Mouse (Mus musculus): ENCODE measurements around the gene Sla2. TPM values are rescaled to one million over a fixed set of nuclear protein-coding genes. Genes with fewer than 3 reads are reported as not detected.

Sla2 gene
- polyA plus RNA-seq, 1 experiment from 2014 or later, result 1.9 TPM

- 96% methylated on average over 4 of the region's 4 CpGs for WGBS
- H3K4me3 ChIP-seq, result no peak overlapping the region
- H3K27me3 ChIP-seq (ENCODE audit: insufficient read depth, poor library complexity, severe bottlenecking), result no peaks in the 10 kb centered on the region
- no peak for DNase-seq (ENCODE audit: low spot score)
- H3K4me1 ChIP-seq, result peaks cover 20% of the 10 kb centered on the region
- H3K9me3 ChIP-seq, result no peaks in the 10 kb centered on the region
- peaks cover 51% of the 10 kb centered on the region for H3K36me3 ChIP-seq
- no peak overlapping the region for H3K27ac ChIP-seq
Observed at GRCm38 (mm10) chr2:156874760-156875510, 12.1 kb downstream of the Sla2 start.

GRCm38 (mm10) chr2:156874047-156874759 lies 12.8 kb downstream of the Sla2 start:
- no peak for DNase-seq (ENCODE audit: low spot score)
- no peak overlapping the region for H3K27ac ChIP-seq
- no peak overlapping the region for H3K4me3 ChIP-seq
- H3K9me3 ChIP-seq, result no peaks in the 10 kb centered on the region
- 88% methylated on average over 8 of the region's 8 CpGs for WGBS
- no peaks in the 10 kb centered on the region for H3K27me3 ChIP-seq (ENCODE audit: insufficient read depth, poor library complexity, severe bottlenecking)
- peaks cover 58% of the 10 kb centered on the region for H3K36me3 ChIP-seq
- H3K4me1 ChIP-seq, result peaks cover 13% of the 10 kb centered on the region

- Histone ChIP-seq H3K4me1 (0 out of 2 replicates have a peak, but pooled peaks cover 7% of the 10 kb centered on the region), H3K4me3 (no peak overlapping the region), H3K36me3 (peaks cover 63% of the 10 kb centered on the region), H3K27me3 (ENCODE audit: insufficient read depth, poor library complexity, severe bottlenecking) (no peaks in the 10 kb centered on the region), H3K27ac (no peak overlapping the region), H3K9me3 (no peaks in the 10 kb centered on the region)
- DNase-seq (ENCODE audit: low spot score), result peak; percentile 85
- WGBS, result 36% methylated on average over 5 of the region's 5 CpGs
Observed at GRCm38 (mm10) chr2:156873629-156874028, 13.4 kb downstream of the Sla2 start.

GRCm38 (mm10) chr2:156870519-156870918 lies 16.5 kb downstream of the Sla2 start:
- H3K9me3 ChIP-seq, result no peaks in the 10 kb centered on the region
- WGBS, result 63% methylated on average over 6 of the region's 6 CpGs
- no peak for DNase-seq (ENCODE audit: low spot score)
- H3K4me3 ChIP-seq, result no peak overlapping the region
- H3K27ac ChIP-seq, result no peak overlapping the region
- no peaks in the 10 kb centered on the region for H3K4me1 ChIP-seq
- no peaks in the 10 kb centered on the region for H3K27me3 ChIP-seq (ENCODE audit: insufficient read depth, poor library complexity, severe bottlenecking)
- H3K36me3 ChIP-seq, result peaks cover 93% of the 10 kb centered on the region

GRCm38 (mm10) chr2:156869554-156869953 lies 17.4 kb downstream of the Sla2 start:
- Histone ChIP-seq H3K4me3 (no peak overlapping the region), H3K36me3 (peaks cover 94% of the 10 kb centered on the region), H3K9me3 (no peaks in the 10 kb centered on the region), H3K4me1 (peaks cover 2% of the 10 kb centered on the region; the same call in 1 of the 2 replicates), H3K27me3 (ENCODE audit: insufficient read depth, poor library complexity, severe bottlenecking) (no peaks in the 10 kb centered on the region), H3K27ac (no peak overlapping the region)
- 86% methylated on average over 7 of the region's 7 CpGs for WGBS
- DNase-seq (ENCODE audit: low spot score), result no peak

GRCm38 (mm10) chr2:156868994-156869393 lies 18.0 kb downstream of the Sla2 start:
- H3K27ac ChIP-seq, result no peak overlapping the region
- no peak for DNase-seq (ENCODE audit: low spot score)
- H3K27me3 ChIP-seq (ENCODE audit: insufficient read depth, poor library complexity, severe bottlenecking), result no peaks in the 10 kb centered on the region
- no peak overlapping the region for H3K4me3 ChIP-seq
- no peaks in the 10 kb centered on the region for H3K9me3 ChIP-seq
- WGBS, result 85% methylated on average over 8 of the region's 8 CpGs
- peaks cover 88% of the 10 kb centered on the region for H3K36me3 ChIP-seq
- peaks cover 7% of the 10 kb centered on the region; the same call in 1 of the 2 replicates for H3K4me1 ChIP-seq

GRCm38 (mm10) chr2:156864481-156864880 lies 22.5 kb downstream of the Sla2 start:
- Histone ChIP-seq H3K4me3 (peak overlapping the region; percentile 98), H3K4me1 (peaks cover 20% of the 10 kb centered on the region; the same call in 1 of the 2 replicates), H3K27me3 (ENCODE audit: insufficient read depth, poor library complexity, severe bottlenecking) (no peaks in the 10 kb centered on the region), H3K9me3 (no peaks in the 10 kb centered on the region), H3K36me3 (peaks cover 45% of the 10 kb centered on the region), H3K27ac (peak overlapping the region; percentile 94; the same call in 1 of the 2 replicates)
- no peak for DNase-seq (ENCODE audit: low spot score)
- WGBS, result 79% methylated on average over 3 of the region's 3 CpGs

- no peaks in the 10 kb centered on the region for H3K9me3 ChIP-seq
- H3K4me3 ChIP-seq, result peak overlapping the region; percentile 98
- H3K36me3 ChIP-seq, result peaks cover 38% of the 10 kb centered on the region
- peak overlapping the region; percentile 94 for H3K27ac ChIP-seq
- DNase-seq (ENCODE audit: low spot score), result peak; percentile 83
- 2% methylated on average over 28 of the region's 28 CpGs for WGBS
- H3K27me3 ChIP-seq (ENCODE audit: insufficient read depth, poor library complexity, severe bottlenecking), result no peaks in the 10 kb centered on the region
- H3K4me1 ChIP-seq, result peaks cover 20% of the 10 kb centered on the region; the same call in 1 of the 2 replicates
Observed at GRCm38 (mm10) chr2:156863487-156864160, 23.4 kb downstream of the Sla2 start.

- Histone ChIP-seq H3K36me3 (peaks cover 38% of the 10 kb centered on the region), H3K4me3 (peak within 1 kb of the TSS; percentile 98), H3K4me1 (peaks cover 20% of the 10 kb centered on the region; the same call in 1 of the 2 replicates), H3K9me3 (no peaks in the 10 kb centered on the region), H3K27me3 (ENCODE audit: insufficient read depth, poor library complexity, severe bottlenecking) (no peaks in the 10 kb centered on the region), H3K27ac (peak within 1 kb of the TSS; percentile 94)
- under 1% methylated on average over 96 of the region's 98 CpGs for WGBS
- DNase-seq (ENCODE audit: low spot score), result peak; percentile 97
Observed at GRCm38 (mm10) chr2:156862772-156863486, 24.1 kb downstream of the Sla2 start, which contains the start of gene Rab5if. Rab5if (plus strand) TSS chr2:156863128.

GRCm38 (mm10) chr2:156862041-156862717 lies 24.8 kb downstream of the Sla2 start:
- H3K4me1 ChIP-seq, result peaks cover 22% of the 10 kb centered on the region
- no peaks in the 10 kb centered on the region for H3K9me3 ChIP-seq
- under 1% methylated on average over 19 of the region's 19 CpGs for WGBS
- peaks cover 32% of the 10 kb centered on the region for H3K36me3 ChIP-seq
- H3K27me3 ChIP-seq (ENCODE audit: insufficient read depth, poor library complexity, severe bottlenecking), result no peaks in the 10 kb centered on the region
- H3K4me3 ChIP-seq, result peak overlapping the region; percentile 98
- no peak for DNase-seq (ENCODE audit: low spot score)
- H3K27ac ChIP-seq, result peak overlapping the region; percentile 94

GRCm38 (mm10) chr2:156858671-156859070 lies 28.3 kb downstream of the Sla2 start:
- peaks cover 16% of the 10 kb centered on the region for H3K4me1 ChIP-seq
- H3K27me3 ChIP-seq (ENCODE audit: insufficient read depth, poor library complexity, severe bottlenecking), result no peaks in the 10 kb centered on the region
- H3K27ac ChIP-seq, result no peak overlapping the region
- H3K4me3 ChIP-seq, result no peak overlapping the region
- H3K36me3 ChIP-seq, result peaks cover 33% of the 10 kb centered on the region
- 87% methylated on average over 7 of the region's 7 CpGs for WGBS
- H3K9me3 ChIP-seq, result no peaks in the 10 kb centered on the region
- DNase-seq (ENCODE audit: low spot score), result no peak

- peaks cover 38% of the 10 kb centered on the region for H3K36me3 ChIP-seq
- peak within 1 kb of the TSS; percentile 27; the same call in 1 of the 2 replicates for H3K4me3 ChIP-seq
- no peak for DNase-seq (ENCODE audit: low spot score)
- peaks cover 15% of the 10 kb centered on the region for H3K4me1 ChIP-seq
- no peaks in the 10 kb centered on the region for H3K9me3 ChIP-seq
- H3K27me3 ChIP-seq (ENCODE audit: insufficient read depth, poor library complexity, severe bottlenecking), result no peaks in the 10 kb centered on the region
- H3K27ac ChIP-seq, result no peak within 1 kb of the TSS
- 84% methylated on average over 2 of the region's 2 CpGs for WGBS
Observed at GRCm38 (mm10) chr2:156857835-156858234, 29.2 kb downstream of the Sla2 start, which contains the start of gene 4930518I15Rik. 4930518I15Rik (minus strand) TSS chr2:156857946.

All from heart, embryonic 10.5 days (tissue).